Mouse (Mus musculus): Measurements from ENCODE around the gene Gtpbp1.

- TF ChIP-seq CTCF (IDR thresholded peaks at IDR 0.05; ENCODE audit: extremely low read depth, insufficient read length, insufficient replicate concordance, low read depth, low read length) (no peak), POLR2A (IDR thresholded peaks at IDR 0.05; ENCODE audit: low read depth, low read length) (no peak)
Measured at GRCm38 (mm10) chr15:79720796-79721195, 30.2 kb downstream of the Gtpbp1 start.

Data from small intestine, adult 2 months (tissue).